Mouse (Mus musculus): ENCODE data around the gene Hdac4.

DNA sequence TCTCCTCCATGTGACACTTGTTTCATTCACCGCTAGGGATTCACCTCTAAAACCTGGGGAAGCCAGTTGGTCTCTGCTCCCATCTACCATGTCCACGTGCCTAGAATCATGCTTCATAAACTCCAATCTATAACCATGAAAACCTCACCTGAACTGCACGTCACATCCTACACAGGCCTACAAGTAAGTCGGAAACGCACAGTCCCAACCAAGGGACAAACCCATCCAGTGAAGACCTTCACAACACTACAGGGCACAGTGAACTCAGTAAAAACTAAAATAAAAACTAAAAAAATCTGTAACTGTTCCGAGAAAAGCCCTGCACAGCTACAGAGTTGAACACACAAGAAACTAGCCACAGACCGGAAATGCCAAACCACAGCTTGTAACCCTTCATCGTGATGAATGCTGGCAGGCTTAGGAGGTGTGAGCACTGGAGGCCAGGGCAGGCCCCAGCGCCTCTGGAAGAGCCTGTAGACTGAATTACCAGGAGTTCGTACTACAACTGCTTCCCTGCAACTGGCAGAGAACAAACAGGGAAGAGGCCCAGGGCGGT is 115.4 kb downstream of the Hdac4 start:
- TF ChIP-seq CTCF (IDR thresholded peaks at IDR 0.05; ENCODE audit: control insufficient read depth, insufficient read depth, insufficient replicate concordance, low read depth, low read length) (no peak), POLR2A (IDR thresholded peaks at IDR 0.05; ENCODE audit: control insufficient read depth, low read depth, low read length) (no peak)

Measured in testis, adult 2 months (tissue).